Mouse (Mus musculus) spleen, adult 2 months (tissue): Measurements from ENCODE around the gene Acy3. TPM values are rescaled to one million over a fixed set of nuclear protein-coding genes. Genes with fewer than 3 reads are reported as not detected.

Experiments
- DNase-seq, 2 experiments: peaks; one replicate each; pipeline versions ENCODE4 v3.0.0 to v3.0.0-alpha.2; 2012 to 2021; ENCODE audit warnings: low spot score in 2 of 2, low read depth in 1 of 2
- H3K27ac ChIP-seq: fragments of 200-500 bp; 2 replicates; pipeline ENCODE4 v1.5.1; 2012; ENCODE audit warnings: low read length, inconsistent platforms; ENCODE audit not compliant: insufficient read depth
- H3K27me3 ChIP-seq: fragments of 200-500 bp; 2 replicates; pipeline ENCODE4 v1.6.1; 2012; ENCODE audit warnings: mild to moderate bottlenecking, moderate library complexity, low read length, inconsistent platforms; ENCODE audit not compliant: control insufficient read depth, insufficient read depth
- H3K36me3 ChIP-seq: fragments of 200-500 bp; 2 replicates; pipeline ENCODE4 v1.6.1; 2012; ENCODE audit warnings: mild to moderate bottlenecking, low read length, inconsistent platforms; ENCODE audit not compliant: control insufficient read depth, insufficient read depth
- H3K4me1 ChIP-seq: fragments of 200-500 bp; 2 replicates; pipeline ENCODE4 v1.6.1; 2011; ENCODE audit warnings: inconsistent platforms; ENCODE audit not compliant: control insufficient read depth, insufficient read depth, insufficient read length
- H3K4me3 ChIP-seq: fragments of 200-500 bp; 2 replicates; pipeline ENCODE4 v1.5.1; 2011; ENCODE audit warnings: mild to moderate bottlenecking, inconsistent platforms; ENCODE audit not compliant: insufficient read depth, insufficient read length; ENCODE audit errors: extremely low read depth
- CTCF ChIP-seq: fragments of 200-500 bp; IDR thresholded peaks from 2 replicates; pipeline ENCODE4 v1.5.1; 2011; ENCODE audit warnings: mild to moderate bottlenecking, inconsistent platforms; ENCODE audit not compliant: insufficient read depth, insufficient read length, insufficient replicate concordance; ENCODE audit errors: extremely low read depth
- POLR2A ChIP-seq: fragments of 200-500 bp; IDR thresholded peaks from 2 replicates; pipeline ENCODE4 v1.6.1; 2011; ENCODE audit warnings: low read depth, low read length, inconsistent platforms
- WGBS: fragments of 180-500 bp; shearing (Covaris S2); methylation state at CpG from one replicate; pipeline ENCODE4 v1.1.7; 2018; 5-methylcytosine and 5-hydroxymethylcytosine counted together
- polyA plus RNA-seq: library from polyadenylated mRNA; depleted of rRNA; stranded (reverse); fragments of >200 nt; gene quantifications from 2 replicates; pipeline ENCODE4 v1.2.3, GENCODE M21; 2012

Acy3 gene
- polyA plus RNA-seq, 1 experiment, result 9.6 TPM

DNA sequence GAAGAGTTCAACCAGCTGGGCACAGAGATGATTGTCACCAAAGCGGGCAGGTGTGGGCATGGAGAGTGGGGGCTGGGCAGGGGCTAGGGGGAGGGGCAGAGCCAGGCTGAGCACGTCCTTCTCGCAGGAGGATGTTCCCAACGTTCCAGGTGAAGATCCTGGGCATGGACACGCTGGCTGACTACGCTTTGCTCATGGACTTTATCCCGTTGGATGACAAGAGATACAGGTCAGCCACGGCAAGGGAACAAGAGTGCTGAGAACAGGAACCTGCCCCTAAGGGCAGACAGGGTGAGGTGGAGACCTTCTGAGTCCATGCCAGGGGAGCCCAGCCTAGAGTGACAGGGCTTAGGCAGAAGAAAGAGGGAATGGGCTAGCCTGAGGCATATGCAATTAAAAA, 10.4 kb downstream of the Acy3 start:
- Histone ChIP-seq H3K4me3 (no peak overlapping the region), H3K4me1 (peaks cover 4% of the 10 kb centered on the region; the same call in 1 of the 2 replicates), H3K27me3 (no peaks in the 10 kb centered on the region), H3K27ac (no peak overlapping the region), H3K36me3 (no peaks in the 10 kb centered on the region)
- no peak for TF ChIP-seq POLR2A
- TF ChIP-seq CTCF, result no peak
- no peak for DNase-seq
- 81% methylated on average over 8 of the region's 8 CpGs for WGBS

DNA sequence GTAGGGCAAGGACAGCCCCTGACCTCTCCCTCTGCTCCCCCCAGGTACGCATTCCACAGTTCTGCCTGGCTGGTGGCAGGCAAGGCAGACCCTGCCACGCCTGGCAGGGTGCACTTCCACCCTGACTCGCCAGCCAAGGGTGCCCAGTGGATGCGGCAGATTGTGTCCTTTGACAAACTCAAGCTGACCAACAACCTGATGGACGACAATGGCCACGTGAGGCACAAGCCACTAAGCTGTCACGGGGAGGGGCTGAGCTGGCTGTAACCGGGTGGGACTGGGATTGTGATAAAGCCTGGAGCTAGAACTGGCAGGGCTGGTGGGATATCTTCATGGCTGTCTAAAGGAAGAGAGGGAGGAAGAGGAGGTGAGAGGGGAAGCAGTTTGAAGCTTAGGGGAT, 10.9 kb downstream of the Acy3 start:
- TF ChIP-seq CTCF (no peak), POLR2A (no peak)
- WGBS, result 85% methylated on average over 8 of the region's 8 CpGs
- Histone ChIP-seq H3K27ac (no peak overlapping the region), H3K27me3 (no peaks in the 10 kb centered on the region), H3K4me1 (peaks cover 4% of the 10 kb centered on the region; the same call in 1 of the 2 replicates), H3K36me3 (no peaks in the 10 kb centered on the region), H3K4me3 (no peak overlapping the region)
- DNase-seq, result no peak

DNA sequence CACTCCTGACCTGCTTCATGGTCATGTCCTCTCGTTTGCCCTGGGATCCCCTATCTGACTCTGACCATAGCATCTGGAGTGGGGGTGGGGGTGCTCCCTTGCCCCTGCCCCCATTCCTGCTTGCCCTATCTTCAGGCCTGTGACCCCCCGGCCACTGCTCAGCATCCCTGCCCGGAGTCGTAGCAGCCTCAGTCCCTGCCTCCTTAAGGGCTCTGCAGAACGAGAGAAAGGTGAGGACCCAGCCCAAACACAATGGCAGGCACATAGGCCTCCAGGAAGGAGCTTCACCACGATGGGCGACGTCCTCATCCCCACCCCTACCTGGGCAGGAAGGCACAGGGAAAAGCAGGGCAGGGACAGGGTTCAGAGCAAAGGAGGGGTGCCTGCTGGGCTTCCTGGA, 12.0 kb downstream of the Acy3 start:
- H3K36me3 ChIP-seq, result no peaks in the 10 kb centered on the region
- no peaks in the 10 kb centered on the region for H3K27me3 ChIP-seq
- H3K4me1 ChIP-seq, result peaks cover 4% of the 10 kb centered on the region; the same call in 1 of the 2 replicates
- 83% methylated on average over 8 of the region's 8 CpGs for WGBS
- no peak for DNase-seq
- TF ChIP-seq POLR2A (no peak), CTCF (no peak)
- H3K4me3 ChIP-seq, result no peak overlapping the region
- no peak overlapping the region for H3K27ac ChIP-seq

DNA sequence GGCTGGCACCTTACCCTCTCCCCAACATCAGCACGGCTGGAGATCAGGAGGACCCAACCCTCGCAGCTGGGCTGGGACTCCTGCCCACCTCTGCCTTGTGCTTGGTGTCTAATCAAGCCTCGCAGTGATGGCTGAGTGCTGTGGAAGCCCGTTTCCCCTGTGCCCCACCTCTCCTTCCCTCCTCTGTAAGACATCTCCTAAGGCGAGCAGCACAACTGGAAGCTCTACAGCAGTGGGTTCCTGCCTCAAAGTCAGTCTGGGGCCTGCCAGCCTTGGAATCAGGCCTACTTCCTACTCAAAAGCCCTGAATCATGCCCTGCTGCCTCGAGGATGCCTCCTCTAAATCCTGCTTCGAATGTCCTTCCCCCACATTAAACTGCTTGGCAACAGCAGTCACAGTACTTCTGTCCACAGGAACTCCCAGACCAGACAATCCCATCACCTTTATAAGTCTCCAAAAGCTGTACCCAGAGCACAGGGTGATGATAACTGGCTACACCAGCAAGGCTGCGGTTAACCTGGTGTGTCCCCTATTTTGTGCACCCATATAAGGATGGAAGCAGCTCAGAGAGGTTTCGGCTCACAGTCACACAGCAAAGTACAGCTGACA, 12.9 kb downstream of the Acy3 start:
- Histone ChIP-seq H3K27ac (peak overlapping the region; percentile 42; the same call in 1 of the 2 replicates), H3K4me3 (no peak overlapping the region), H3K4me1 (peaks cover 4% of the 10 kb centered on the region; the same call in 1 of the 2 replicates), H3K27me3 (no peaks in the 10 kb centered on the region), H3K36me3 (no peaks in the 10 kb centered on the region)
- no peak for TF ChIP-seq CTCF
- no peak for TF ChIP-seq POLR2A
- WGBS, result 59% methylated on average over 9 of the region's 9 CpGs
- no peak for DNase-seq

DNA sequence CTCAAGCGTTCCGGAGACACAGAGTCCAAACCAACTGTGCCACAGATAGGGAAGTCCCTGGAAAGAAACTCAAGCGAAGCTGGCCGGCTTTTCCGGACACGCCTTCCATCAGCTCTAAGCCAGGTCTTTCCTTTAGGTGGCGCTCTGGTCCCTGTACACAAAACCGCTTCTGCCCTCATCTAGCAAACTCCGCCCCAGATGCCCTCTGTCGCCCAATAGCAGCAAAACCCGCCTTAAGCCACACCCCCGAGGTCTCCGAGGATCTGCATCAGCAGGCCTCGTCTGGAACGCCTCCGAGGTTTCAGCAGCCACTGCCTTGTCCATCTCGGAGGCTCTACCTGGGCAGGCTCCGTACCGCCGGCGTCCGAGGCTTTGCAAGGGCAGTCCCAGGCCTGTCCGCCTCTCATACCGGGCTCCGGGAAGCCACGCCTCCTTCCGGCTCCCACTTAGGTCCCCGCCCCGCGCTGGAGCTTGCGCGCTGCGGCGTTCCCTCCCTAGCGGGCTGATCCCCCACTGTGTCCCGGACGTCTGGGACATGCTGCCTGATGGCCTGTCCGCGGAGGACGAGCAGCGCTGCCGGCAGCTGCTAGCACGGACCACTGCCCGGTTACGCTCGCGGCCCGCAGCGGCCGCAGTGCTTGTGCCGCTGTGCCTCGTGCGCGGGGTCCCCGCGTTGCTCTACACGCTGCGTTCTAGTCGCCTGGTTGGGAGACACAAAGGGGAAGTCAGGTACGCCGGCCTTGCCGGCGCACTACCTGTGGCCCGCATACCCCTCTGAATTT, 13.9 kb downstream of the Acy3 start, which contains the start of the genes Nudt8 and Gm49405:
TSS of gene Nudt8 (plus strand) at position 462 of the 782 bp plus-strand sequence.
TSS of gene Gm49405 (plus strand) at position 508 of the 782 bp plus-strand sequence.
- WGBS, result under 1% methylated on average over 64 of the region's 64 CpGs
- Histone ChIP-seq H3K4me3 (peak within 1 kb of the TSS; percentile 84), H3K27ac (peak within 1 kb of the TSS; percentile 93), H3K4me1 (peaks cover 4% of the 10 kb centered on the region; the same call in 1 of the 2 replicates), H3K36me3 (0 out of 2 replicates have a peak, but pooled peaks cover under 1% of the 10 kb centered on the region), H3K27me3 (no peaks in the 10 kb centered on the region)
- DNase-seq, result peak; percentile 91 to 95
- TF ChIP-seq POLR2A (peak; percentile 88), CTCF (peak; percentile 73)

DNA sequence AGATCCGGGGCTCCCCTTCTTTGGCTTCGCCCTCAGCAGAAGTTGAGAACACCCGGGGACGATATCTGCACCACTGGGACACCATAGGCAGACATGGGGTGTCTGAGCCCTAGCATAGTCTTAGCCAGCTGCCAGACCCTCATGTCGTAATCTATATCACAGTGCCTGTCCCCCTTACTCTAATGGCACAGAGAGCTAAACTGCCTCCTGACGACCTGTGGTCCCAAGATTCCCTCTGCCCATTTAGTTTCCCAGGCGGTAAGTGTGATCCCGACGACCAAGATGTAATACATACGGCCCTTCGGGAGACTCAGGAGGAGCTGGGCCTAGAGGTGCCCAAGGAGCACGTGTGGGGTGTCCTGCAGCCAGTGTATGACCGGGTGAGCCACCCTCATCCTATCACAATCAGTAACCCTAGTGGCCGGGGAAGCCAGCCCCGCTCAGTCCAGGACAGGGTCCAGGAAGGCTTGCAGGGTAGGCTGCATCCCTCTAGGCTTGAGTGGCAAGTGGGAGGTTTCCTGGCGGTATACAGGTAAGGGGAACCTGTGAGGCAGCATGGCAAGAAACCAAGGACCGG, 14.7 kb downstream of the Acy3 start:
- H3K36me3 ChIP-seq, result peaks cover 4% of the 10 kb centered on the region; the same call in 1 of the 2 replicates
- H3K27me3 ChIP-seq, result no peaks in the 10 kb centered on the region
- peaks cover 4% of the 10 kb centered on the region; the same call in 1 of the 2 replicates for H3K4me1 ChIP-seq
- DNase-seq, result no peak
- peak overlapping the region; percentile 84 for H3K4me3 ChIP-seq
- H3K27ac ChIP-seq, result peak overlapping the region; percentile 93
- TF ChIP-seq POLR2A, result no peak
- no peak for TF ChIP-seq CTCF
- 41% methylated on average over 17 of the region's 17 CpGs for whole genome bisulfite sequencing
